Mouse (Mus musculus) kidney, postnatal 25 days (tissue): Measurements from ENCODE around the gene Zcchc8.

Experiments
- DNase-seq, 2 experiments: peaks; one replicate each; pipeline ENCODE4 v3.0.0; 2021; ENCODE audit warnings: mixed read lengths in 2 of 2

Zcchc8 gene

DNA sequence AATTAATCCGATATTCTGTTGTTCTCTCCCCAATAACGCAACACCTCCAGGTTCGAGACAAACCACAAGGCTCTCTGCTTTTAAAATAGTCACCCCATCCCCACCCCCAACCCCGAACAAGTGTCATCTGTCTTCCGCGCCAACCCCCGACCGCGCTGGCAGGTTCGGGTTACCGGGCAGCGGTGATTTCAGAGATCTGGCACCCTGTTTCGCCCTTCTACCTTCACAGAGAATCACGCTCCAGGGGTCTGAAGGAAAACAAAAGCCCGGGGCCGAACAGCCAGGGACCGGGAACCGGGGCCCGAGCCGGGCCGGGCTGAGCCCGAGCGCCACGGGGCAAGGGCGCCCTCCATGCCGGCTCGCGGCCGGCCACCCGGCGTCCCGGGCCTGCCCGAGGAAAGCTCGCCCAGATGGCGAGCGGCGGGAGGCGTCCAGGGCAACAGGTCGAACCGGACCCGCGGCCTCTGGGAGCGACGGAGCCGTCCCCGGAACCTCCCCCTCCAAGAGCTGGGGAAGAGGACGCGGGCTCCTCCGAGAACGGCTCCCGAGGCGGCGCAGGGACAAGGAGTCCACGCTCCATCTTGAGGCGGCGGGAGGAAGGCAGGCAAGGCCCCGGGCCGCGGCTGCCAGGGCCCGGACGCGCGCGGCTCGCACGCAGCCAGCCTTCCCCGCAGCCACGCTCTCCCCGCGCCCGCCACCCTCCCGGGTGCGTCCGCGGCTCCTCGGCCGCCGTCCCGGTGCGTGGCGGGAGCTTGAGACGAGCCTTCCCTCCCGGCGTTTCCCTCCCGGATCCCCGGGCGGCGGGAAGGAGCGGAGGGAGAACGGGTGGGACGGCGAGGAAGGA lies 37.3 kb downstream of the Zcchc8 start:
- DNase-seq, result peak; percentile 63 to 79

DNA sequence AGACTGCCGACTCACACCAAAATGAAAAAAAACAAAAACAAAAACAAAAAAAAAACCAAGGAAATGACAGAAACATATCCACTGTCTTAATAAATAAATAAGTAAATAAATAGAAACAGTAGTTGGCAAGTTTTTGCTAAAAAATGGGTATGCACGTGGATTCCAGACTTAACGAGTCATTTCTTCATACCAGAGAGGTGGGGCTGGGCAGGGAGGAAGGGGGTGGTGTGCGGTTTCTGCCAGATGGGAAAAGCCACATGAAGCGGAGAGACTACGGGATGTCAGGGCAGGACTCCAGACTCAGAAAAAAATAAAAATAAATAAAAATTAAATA lies 37.9 kb downstream of the Zcchc8 start:
- DNase-seq, result peak; percentile 27 to 62

DNA sequence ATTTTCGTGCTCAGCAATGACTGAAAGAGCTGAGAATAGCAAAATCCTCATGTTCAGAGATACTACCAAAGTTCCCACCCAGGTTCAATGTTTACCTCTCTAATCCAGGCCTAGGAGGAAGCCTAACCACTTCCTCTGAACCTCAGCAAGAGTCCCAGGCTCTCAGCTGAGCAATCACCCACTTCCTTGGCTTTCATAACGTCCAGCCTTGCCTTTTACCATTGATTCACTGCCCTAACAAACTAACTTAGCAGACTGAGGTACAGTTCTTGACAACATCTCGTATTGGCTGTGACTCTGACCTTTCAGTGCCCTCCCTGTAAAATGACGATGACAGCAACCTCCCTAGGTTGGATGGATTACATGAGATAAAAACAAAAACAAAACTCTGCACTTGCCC lies 38.5 kb downstream of the Zcchc8 start:
- no peak for DNase-seq

DNA sequence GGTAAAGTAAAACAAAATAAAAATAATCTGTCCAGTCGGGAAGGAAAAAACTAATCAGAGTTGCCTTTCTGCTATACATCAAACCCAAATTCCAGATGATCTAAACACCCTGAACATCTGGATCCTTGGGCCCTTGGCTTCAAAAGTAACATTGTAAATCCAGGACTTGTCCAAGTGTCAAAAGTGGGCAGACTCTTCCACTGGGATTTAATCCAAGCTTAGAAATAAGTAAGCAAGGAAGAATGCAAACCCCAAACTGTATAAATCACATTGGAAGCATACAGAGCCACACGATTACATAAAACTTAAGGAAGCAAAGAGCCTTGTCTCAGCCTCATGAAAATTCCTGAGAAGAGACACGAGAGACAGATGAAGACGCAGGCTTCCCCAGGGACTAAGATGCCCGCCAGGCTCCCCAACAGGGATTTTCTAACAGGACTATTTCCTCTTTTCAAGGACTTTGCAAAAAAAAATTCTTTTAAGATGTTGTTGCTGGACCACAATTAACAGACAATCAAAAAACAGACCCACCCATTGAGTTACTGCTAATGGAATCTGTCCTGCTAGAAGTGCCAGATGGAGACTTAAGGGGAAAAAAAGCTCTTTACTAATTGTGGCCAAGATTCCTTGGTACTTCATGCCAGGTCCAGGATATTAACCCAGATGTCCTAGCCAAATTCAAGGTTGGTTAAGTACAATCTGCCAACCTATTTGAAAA lies 41.2 kb downstream of the Zcchc8 start:
- no peak for DNase-seq

DNA sequence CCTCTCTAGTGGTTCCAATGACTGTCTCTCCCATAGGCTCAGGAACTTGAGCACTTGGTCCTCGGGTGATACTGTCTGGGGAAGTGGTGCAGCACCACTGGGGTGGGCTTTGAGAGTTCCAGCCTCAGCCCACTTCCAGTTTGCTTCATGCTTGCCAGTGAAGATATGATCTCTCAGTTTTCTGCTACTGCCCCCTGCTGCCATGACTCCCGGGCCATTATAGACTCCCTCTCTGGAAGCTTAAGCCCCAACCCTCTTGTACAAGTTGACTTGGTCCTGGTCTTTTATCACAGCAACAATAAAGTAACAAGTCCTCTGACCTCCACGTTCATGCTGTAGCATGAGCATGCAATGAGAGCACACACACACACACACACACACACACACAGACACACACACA lies 41.8 kb downstream of the Zcchc8 start:
- no peak for DNase-seq

DNA sequence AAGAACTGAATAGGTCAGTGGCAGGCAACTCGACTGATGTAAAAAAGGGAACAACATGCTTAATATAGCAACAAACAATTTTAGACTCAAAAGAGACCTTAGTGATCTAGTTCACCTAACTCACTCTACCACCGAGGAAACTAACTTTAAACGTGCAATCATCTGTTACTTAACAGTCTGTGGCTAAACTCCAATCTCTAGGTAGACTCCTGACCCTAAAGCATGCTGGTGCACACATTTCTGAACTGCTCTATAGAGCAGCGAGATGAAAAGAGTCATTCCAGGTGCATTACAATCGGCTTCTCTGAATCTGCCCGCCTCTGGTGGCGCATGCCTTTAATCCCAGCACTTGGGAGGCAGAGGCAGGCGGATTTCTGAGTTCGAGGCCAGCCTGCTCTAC lies 45.2 kb downstream of the Zcchc8 start:
- no peak for DNase-seq

DNA sequence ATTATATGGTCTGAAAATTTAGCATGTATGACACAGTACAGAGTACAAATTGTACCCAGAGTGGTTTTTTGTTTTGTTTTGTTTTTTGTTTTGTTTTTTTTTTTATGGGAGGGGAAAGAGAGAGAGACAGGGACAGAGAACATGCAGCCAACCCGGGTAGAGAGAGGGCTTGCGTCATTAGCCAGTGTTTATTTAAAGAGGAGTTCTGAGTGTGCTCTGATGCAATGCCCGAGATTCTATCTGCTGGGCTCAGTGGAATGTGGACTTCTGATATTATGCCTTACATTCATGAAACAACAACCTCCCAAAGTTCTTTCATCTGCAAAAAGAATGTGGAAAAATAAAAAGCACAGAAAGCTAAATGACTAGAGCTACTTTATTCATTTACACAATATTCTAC lies 45.7 kb downstream of the Zcchc8 start:
- peak in 1 of 2 experiments; percentile 60 for DNase-seq

DNA sequence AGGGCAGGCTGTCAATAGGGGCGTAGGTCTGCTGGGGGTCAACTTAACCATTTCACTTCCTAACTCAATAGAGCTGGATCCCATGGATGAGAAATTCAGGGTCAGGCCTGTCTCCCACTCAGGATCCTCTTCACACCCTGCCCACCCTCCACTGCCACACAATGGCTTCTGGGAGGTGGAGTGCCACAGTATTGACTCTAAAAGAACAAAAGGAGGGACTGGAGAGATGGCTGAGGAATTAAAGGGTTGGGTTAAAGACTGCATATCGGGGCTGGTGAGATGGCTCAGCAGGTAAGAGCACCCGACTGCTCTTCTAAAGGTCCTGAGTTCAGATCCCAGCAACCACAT lies 49.5 kb downstream of the Zcchc8 start:
- DNase-seq, result no peak

DNA sequence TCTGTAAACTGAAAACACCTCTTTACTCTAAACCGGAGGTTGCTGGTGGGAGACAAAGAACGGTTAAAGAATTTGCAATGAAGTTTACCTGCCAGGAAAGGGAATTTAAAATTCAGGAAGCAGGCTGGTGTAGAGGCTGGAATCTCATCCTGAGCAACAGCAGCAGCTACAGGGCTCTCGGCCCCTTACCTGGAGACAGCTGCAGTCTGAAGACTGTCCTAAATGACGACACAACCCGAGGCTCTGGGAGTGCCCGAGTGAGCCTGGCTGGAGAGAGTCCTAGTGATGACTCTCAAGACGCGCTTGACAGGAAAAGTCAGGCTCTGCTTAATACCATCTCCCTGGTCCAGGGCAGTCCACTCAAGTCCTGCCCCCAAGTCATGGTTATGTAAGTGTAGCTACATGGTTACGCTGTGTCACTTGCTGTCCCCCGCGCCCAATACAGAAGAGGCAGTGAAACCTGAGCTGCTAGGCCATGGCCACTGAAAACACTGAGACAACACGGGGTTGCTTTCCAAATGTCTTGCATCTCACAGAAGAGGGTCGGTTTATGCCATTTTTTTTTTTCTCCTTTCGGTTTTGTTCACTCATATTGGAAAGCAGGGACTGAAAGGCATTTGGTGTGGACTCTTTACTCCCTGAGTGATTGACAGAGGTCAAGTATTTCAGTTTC lies 50.0 kb downstream of the Zcchc8 start:
- DNase-seq, result peak in 1 of 2 experiments; percentile 73

DNA sequence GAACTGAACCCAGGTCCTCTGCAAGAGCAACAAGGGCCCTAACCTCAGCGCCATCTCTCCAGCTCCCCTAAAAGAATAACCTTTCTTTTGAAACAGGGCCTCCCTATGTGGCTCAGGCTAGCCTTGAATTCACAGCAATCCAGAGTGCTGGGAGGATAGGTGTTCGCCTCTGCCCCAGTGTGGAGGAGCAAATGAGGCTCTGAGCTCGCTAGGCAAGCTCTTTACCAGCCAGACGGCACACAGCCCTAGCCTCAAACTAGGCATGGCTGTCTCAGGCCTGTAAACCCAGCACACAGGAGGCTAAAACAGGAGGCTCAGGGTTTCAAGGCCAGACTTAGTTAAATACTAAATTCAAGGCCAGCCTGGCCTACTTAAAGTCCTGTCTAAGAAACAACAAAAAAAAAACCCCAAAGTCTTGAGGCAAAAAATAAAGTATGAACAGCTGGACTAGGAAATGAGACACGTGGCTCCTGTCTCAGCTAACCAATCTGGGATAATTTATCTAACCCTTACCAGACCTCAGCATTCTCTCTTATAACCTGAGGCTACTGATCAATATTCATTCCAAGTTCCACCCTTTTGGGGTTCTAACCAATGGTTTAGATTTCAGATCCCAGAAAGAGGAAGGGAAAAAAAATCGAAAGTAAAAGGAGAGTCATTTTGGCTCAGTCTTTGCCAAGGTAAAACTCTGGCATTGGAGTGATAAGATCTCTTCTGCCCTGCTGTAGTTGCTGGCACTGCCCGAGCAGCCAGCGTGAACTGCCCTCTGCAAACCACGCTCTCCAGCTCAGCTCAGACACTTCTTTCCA lies 50.7 kb downstream of the Zcchc8 start:
- DNase-seq, result peak in 1 of 2 experiments; percentile 58

DNA sequence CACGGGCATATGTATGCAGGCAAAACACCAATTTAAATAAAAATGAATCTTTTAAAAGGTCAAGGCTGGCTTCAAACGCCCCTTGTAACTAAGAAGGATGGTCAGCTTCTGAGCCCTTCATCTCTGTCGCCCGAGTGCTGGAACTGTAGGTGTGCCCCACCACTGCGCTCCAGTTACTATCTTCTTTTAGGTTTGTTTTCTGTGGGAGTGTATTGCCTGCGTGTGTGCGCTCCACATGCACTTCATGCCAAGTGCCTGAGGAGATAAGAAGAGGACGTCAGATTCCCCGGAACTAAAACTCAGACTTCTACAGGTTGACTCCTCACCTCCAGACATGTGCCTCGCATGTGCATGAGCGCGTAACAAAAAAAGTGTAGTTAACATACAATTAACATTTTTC lies 53.0 kb downstream of the Zcchc8 start:
- no peak for DNase-seq

DNA sequence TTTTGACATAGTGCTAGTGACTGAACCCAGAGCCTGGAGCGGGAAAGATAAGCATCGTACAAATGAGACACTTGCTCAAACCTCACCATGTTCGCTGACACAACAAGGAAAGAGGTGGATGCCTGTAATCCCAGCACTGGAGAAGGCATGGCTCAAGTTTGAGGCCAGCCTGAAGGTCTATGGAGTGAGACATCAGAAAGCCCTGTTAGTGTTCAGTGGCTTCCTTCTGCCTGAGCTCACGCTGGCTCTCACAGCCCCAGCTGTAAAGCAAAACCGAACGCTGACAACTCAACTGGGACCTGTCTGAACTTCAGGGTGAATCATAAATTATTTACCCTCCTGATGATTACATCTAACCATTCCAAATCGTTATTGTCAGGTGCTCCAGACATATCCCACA lies 54.9 kb downstream of the Zcchc8 start:
- no peak for DNase-seq

DNA sequence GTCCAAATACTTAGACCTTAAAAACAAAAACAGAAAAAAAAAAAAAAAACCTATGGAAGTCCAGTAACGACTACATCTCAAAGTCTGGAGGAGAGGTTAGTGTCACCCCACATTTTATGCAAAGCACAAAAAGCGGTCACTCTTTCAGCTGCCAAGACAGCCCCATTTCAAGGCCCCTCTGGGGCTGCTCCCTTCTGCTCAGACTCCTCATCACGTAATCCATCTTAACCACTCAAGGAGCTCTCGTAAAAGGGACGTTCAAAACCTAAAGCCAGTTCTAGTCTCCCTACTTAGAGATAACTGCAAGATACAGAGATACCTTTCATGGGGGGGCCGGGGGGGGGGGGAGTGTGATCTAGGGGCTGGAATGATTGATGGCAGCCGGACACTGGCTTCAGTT lies 56.6 kb downstream of the Zcchc8 start:
- no peak for DNase-seq

DNA sequence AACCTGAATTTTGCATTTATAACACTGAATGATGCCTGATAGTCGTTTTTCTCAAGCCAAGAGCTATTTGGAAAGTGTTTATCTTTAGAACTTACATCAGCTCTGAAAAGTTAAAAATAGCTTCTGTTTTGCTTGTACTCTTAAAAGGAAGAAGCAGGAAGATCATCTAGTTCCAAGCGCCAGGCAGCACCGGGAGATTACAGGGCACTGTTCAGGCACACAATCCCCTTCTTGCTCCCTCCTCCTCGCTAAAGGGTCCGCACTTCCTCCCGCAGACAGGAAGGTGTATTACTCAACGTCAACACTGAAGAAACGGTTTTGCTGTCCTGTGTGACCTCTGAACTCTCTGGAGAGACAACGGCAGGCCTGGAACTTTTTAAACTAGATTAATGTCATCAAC lies 58.8 kb downstream of the Zcchc8 start:
- peak; percentile 35 to 81 for DNase-seq

DNA sequence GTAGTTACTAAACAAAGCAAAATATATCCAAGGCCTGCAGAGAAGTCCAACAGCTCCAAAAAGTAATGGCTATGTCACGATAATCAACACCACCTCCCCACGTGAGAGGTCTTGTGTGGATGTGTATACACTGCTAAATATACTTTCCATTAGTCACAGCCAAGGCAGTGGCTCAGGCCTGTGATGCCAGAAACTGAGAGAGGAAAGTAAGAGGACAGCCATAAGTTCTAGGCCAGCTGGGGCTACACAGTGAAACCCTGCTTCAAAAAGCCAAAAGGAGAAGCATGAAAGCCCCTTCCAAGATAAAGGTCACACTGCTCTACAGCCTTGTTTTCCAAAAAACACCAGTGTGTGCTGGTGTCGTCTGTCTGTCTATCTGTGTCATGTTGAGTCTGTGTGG lies 59.3 kb downstream of the Zcchc8 start:
- DNase-seq, result no peak

DNA sequence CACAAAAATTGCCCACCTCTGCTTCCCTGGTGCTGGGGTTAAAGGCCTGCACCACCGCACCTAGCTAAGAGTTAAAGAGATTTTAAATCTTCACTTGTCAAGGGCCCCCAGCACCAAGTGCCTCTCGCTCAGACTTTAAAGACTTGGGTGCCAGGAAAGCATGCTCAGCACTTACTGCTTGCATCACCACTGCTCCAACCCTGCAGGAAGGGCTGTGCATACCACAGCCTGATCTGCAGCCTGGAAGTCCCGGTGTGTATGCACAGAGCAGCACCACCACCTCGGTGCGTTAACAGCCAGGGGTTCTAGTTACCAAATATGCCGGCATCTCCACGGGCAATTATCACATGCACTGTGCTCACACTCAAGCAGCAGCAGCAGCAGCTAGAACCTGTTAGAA lies 63.2 kb downstream of the Zcchc8 start:
- no peak for DNase-seq

DNA sequence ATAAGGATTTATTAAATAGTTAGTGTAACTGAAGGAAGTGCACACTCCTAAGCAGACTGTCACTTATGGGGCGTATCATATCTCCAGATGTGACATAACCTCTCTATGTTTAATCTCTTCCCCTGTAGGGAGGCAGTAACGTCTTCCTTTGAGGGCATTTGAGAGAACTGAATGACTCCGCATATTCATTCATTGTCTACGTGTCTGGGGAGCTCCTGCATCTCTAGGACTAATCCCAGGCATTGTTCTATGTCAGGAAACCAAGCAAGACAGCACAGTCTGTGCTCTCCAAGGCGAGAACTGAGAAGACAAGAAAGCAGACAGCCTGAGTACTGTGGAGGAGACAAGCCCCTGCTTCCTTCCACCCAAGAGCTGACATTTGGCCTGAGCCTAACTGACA lies 66.0 kb downstream of the Zcchc8 start:
- no peak for DNase-seq

DNA sequence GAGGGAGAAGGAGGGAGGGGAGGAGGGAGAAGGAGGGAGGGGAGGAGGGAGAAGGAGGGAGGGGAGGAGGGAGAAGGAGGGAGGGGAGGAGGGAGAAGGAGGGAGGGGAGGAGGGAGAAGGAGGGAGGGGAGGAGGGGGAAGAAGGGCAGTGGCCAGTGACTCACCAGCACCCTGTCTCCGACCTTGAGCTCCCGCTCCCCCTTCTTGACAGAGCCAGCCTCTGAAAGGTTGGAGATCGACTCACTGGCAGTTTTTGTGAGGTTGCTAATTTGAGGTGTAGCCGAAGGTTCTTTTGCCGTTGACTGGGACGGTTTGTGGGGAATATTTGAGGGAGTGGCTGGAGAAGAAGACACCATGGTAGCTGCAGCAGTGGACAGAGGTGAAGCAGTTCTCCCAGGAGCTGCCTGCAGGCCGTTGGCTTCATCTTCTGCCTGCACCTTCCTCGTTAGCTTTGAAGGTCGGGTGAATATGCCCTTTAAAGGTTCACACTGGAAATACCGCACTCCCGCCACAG lies 67.6 kb downstream of the Zcchc8 start:
- DNase-seq, result no peak

DNA sequence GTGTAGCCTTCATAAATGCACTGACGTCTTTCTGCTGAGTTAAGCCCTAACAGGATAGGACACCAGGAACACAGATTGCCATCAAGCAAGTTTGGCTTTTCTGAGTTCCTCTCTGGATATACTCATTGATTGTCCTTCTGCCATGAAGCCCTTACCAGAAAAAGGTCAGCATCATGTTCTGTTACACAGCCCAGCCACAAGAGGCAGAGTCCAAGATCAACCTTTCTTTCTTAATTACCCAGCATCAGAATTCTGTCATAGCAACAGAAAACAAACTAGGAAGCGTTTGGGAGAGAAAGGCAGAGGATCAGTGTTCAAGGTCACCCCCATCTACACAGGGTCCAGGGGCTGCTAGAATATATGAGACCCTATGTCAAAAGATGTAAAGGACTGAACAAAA lies 70.1 kb downstream of the Zcchc8 start:
- DNase-seq, result no peak
